Mouse (Mus musculus) gastrocnemius, postnatal 4 days (tissue): Measurements from ENCODE around the gene Slc5a5. TPM values are rescaled to one million over a fixed set of nuclear protein-coding genes. Genes with fewer than 3 reads are reported as not detected.

Source experiments
- DNase-seq, 2 experiments: peaks; one replicate each; pipeline ENCODE4 v3.0.0; 2021 to 2022; ENCODE audit warnings: low spot score in 2 of 2, mixed read lengths in 2 of 2
- total RNA-seq, 2 experiments: library from RNA; stranded (reverse); gene quantifications; 2 replicates each; pipeline ENCODE4 v1.2.3; 2021

Gene Slc5a5
- total RNA-seq, 2 experiments from 2014 or later, result not detected

GRCm38 (mm10) chr8:70856541-70857197 lies 35.9 kb downstream of the Slc5a5 start:
- DNase-seq, result peak in 1 of 2 experiments; percentile 64

DNA sequence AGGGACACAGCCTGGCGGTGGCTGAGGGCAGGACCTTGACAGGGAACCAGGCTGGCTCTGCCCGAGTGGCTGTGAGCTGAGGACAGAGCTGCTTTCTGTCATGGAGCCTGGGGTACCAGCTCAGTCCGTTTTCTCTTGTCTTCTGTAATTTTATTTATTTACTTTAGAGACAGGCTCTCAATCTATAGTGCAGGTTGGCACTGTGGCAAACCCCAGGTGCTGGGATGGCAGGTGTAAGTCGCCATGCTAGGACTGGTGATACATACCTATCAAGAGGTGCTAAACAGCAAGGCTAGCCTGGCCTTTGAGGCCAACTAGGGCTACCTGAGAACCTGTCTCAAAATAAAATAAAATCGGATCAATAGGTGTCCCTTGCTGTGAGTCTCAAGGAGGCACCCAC lies 36.5 kb downstream of the Slc5a5 start:
- no peak for DNase-seq

- no peak for DNase-seq
These were observed 38.7 kb downstream of the Slc5a5 start for GRCm38 (mm10) chr8:70853863-70854262.

DNA sequence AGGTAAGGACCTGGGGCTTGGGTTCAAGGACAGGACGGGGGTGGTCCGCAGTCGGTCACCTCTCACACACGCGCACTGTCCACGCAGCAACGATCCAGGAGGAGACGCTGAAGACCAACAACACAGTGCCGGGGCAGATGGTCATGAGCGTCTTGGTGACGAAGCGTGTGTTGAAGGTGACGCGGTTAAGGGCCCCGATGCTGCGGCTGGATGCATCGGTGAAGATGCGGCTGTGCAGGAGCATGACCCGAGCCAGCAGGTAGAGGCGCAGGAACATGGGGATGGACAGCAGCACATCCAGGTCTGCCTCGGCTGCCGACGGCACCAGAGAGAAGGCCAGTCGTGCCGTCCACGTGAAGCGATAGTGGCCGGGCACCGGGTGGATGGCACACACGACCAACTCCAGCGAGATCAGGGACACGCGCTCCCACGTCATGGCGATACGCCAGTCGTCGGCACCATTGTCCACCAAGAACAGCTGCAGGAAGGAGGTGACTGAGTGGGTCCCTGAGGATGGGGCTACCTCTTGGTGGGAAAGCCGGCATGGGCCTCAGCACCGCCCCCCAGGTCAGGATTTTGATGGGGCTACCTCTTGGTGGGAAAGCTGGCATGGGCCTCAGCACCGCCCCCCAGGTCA lies 39.8 kb downstream of the Slc5a5 start:
- DNase-seq, result no peak

DNA sequence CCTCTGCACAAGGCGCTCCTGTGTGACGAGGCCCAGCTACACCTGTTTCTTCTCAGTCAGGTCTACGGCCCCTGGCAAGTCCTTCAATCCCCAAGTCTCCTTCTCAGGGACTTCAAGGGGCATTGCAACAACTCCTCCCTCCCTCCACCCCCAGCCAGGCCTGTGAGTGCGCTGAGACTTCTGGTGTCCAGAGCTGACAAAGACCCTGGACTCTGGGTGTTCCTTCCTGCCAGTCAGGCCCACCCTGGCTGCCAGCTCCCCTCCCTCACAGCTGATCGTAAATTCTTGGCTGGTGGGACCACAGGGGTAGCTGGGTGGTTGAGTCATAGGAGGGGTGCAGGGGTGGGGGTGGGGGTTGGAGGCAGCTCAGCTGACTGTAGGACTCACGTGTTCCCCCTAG lies 40.7 kb downstream of the Slc5a5 start:
- DNase-seq, result no peak

- DNase-seq, result no peak
These were observed 41.6 kb downstream of the Slc5a5 start for GRCm38 (mm10) chr8:70850947-70851346.

- no peak for DNase-seq
These were observed 42.3 kb downstream of the Slc5a5 start for GRCm38 (mm10) chr8:70850132-70850845.

GRCm38 (mm10) chr8:70849333-70849990 lies 43.1 kb downstream of the Slc5a5 start:
- no peak for DNase-seq

DNA sequence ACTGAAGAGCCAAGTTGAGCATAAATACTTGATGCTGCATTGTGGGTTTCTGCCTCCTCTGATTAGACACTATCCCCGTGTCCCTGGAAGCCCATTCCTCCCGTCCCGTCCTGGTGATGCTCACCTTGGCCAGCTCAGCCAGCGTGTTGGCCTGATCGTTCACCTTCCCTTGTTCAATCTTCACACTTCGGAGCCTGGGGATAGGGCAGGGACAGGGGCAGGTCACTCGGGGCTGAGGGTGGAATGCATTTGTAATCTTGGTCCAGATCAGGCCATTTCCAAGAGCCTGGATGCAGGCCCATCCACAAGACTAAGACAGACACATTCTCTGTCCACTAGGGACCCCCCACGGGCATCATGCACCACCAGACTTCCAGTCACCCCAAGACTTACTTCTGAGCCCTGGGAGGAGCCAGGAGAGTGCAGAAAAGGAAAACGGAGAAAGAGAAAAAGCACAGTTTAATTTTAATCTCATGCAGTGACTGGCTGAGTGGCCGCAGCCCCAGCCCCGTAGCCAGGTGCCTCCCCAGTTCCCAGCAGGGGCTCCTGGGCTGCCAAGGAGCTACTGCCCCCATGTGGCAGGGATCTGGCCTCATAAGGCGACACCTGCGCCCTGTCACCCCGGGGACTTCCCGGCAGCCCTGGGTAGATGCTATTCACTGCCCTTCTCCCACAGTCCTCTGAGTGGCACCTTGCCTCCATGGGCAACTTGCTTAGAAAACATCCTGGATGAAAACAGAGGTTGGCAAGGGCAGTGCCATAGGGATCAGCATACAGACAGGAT lies 46.0 kb downstream of the Slc5a5 start:
- DNase-seq, result no peak

GRCm38 (mm10) chr8:70845108-70845507 lies 47.4 kb downstream of the Slc5a5 start:
- no peak for DNase-seq

- DNase-seq, result peak; percentile 91 to 92
These were observed 48.0 kb downstream of the Slc5a5 start for GRCm38 (mm10) chr8:70844523-70844922.

- DNase-seq, result no peak
These were observed 48.6 kb downstream of the Slc5a5 start for GRCm38 (mm10) chr8:70843941-70844340.

GRCm38 (mm10) chr8:70843214-70843773 lies 49.3 kb downstream of the Slc5a5 start:
- DNase-seq, result no peak

GRCm38 (mm10) chr8:70842484-70842883 lies 50.1 kb downstream of the Slc5a5 start:
- no peak for DNase-seq

- DNase-seq, result peak; percentile 82 to 89
These were observed 51.1 kb downstream of the Slc5a5 start for GRCm38 (mm10) chr8:70841147-70842072.

DNA sequence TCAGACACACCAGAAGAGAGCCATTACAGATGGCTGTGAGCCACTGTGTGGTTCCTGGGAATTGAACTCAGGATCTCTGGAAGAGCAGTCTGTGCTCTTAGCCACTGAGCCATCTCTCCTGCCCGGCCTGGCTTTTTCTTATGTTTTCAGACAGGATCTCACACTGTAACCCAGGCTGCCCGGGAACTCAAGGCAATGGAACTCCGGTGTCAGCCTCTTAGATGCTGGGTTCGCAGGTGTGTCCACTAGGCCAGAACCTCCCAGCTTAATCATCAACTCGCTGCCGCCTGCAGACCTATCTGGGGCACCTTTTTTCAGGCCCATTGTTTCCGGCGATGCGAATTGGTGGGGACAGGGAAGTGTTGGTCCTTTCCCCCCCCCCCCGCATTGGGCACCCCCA lies 52.0 kb downstream of the Slc5a5 start:
- no peak for DNase-seq

GRCm38 (mm10) chr8:70839408-70840351 lies 52.9 kb downstream of the Slc5a5 start, which contains the start of gene Arrdc2:
Gene Arrdc2, minus strand, starts transcription at chr8:70839720.
- DNase-seq, result peak; percentile 89 to 98

- no peak for DNase-seq
These were observed 53.7 kb downstream of the Slc5a5 start for GRCm38 (mm10) chr8:70838654-70839407.
